Mouse (Mus musculus) CH12F3 (cell line): ENCODE measurements around the gene Bpifa5.

ENCODE experiments used
- in situ Hi-C: fragments of 300-500 bp; cut with MboI; formaldehyde crosslinking; loops from 2 replicates; pipeline ENCODE4 v1.14.3; 2020; ENCODE audit warnings: low sequenced_read_pairs

Gene Bpifa5

GRCm38 (mm10) chr2:154204630-154205029 is 42.2 kb downstream of the Bpifa5 start:
- in situ Hi-C loops = no loop called here

GRCm38 (mm10) chr2:154206908-154207307 is 44.5 kb downstream of the Bpifa5 start:
- in situ Hi-C loops = no loop called here

GRCm38 (mm10) chr2:154209112-154209511 is 46.7 kb downstream of the Bpifa5 start:
- in situ Hi-C loops = no loop called here

- in situ Hi-C loops = loop anchor here (10.0 kb wide), 1 partner anchor 84 kb away; no protein-coding TSS in a partner anchor
Measured at GRCm38 (mm10) chr2:154211121-154211520, 48.7 kb downstream of the Bpifa5 start.

GRCm38 (mm10) chr2:154211881-154212280 is 49.5 kb downstream of the Bpifa5 start:
- in situ Hi-C loops = loop anchor here (10.0 kb wide), 1 partner anchor 83 kb away; no protein-coding TSS in a partner anchor

GRCm38 (mm10) chr2:154215191-154215590 is 52.8 kb downstream of the Bpifa5 start:
- in situ Hi-C loops = loop anchor here (10.0 kb wide), 1 partner anchor 80 kb away; no protein-coding TSS in a partner anchor
